Mouse (Mus musculus): ENCODE measurements around the gene Med27. TPM values are rescaled to one million over a fixed set of nuclear protein-coding genes. Genes with fewer than 3 reads are reported as not detected.

Med27 gene
- polyA plus RNA-seq, 1 experiment from 2014 or later = 75.2 TPM

DNA sequence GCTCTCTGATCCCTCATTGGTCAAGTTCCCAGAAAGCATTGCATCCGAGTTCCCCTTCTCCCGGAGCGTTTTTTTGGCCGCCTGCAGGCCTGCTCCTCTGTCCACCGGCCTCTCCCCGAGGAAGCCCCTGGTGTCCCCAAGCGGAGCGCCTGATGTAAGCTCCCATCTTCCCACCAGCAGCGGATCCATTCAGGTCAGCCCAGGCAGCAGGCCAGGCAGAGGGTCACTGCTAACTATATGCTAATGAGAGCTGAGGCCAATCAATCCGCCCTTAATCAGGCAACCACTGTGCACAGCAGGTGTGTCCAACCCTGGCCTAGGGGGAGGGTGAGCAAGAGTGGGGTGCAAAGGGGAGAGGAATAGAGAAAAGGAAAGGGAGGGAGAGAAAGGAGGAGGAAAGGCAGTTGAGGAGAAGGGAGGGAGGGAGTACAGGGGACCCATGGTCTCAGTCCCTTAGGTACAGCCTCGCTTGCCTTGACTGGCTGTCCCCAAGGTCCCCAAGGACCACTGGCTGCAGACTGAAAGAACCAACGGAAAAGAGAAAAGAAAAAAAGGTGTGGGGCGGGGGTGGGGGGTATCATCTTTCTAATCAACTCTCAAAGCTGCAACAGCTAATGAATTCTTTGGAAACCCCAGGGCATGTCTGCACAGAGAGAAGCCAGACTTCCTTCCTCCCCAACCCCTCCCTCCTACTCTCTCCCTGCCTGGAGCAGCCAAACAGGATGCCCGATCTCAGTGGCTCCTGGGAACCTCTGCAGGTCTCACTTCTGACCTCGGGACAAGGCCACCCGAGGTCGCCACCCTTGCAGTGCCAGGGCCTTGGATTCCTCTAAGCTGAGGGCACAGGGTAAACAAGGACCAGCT, 219.2 kb downstream of the Med27 start:
- no peaks in the 10 kb centered on the region for H3K9me3 ChIP-seq
- peak overlapping the region; percentile 14; the same call in 1 of the 2 replicates for H3K4me2 ChIP-seq (replicated peaks)
- no peaks in the 10 kb centered on the region for H3K36me3 ChIP-seq
- H3K9ac ChIP-seq = no peak overlapping the region
- no peaks in the 10 kb centered on the region; the same call in 1 of the 2 replicates for H3K27me3 ChIP-seq (replicated peaks)
- no peak overlapping the region for H3K4me3 ChIP-seq
- H3K4me1 ChIP-seq = peaks cover 20% of the 10 kb centered on the region
- 0 out of 2 replicates have a peak, but pooled peaks have one; percentile 33 for ATAC-seq (ENCODE audit: low FRiP score, low read depth)
- WGBS = 6% methylated on average over 17 of the region's 17 CpGs
- H3K27ac ChIP-seq = no peak overlapping the region

DNA sequence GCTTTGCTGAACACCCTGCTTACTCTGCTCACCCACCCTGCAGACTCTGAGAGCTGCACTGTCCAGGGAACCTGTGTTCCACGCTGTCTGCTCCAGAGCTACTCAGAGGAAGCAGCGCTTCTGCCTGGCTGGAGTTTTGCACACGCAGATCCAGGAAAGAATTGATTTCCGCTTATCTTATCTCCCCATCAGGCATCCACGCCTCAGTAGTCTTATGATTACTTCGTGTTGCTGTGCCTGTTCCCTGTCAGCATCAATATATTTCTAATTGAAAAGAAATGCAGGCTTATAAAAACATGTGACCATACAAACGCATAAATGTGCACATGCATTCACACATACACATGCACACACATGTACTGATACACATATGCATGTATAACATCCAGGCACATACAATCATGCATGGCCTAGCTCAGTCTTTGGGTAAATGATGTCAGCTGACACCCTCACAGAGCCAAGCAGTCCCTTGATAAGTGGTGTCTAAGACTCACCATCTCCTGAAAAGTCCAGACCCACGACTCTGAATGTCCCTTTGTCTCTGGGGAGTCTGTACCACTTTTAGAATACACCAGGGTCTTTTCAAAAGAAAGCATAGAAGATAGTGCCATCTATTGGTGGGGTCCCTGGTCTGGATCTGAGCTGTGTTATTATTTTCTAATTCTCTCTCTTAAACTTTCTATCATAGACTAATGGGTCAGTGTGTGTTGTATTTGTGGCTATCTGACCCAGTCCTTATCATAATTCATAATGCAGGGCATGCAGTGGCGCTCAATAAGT, 225.5 kb downstream of the Med27 start:
- H3K4me2 ChIP-seq (replicated peaks) = no peak overlapping the region
- H3K27me3 ChIP-seq (replicated peaks) = no peaks in the 10 kb centered on the region
- no peaks in the 10 kb centered on the region for H3K36me3 ChIP-seq
- 64% methylated on average over 9 of the region's 9 CpGs for WGBS
- no peak overlapping the region for H3K4me3 ChIP-seq
- H3K27ac ChIP-seq = no peak overlapping the region
- no peak for ATAC-seq (ENCODE audit: low FRiP score, low read depth)
- no peak overlapping the region for H3K9ac ChIP-seq
- peaks cover 28% of the 10 kb centered on the region for H3K4me1 ChIP-seq
- H3K9me3 ChIP-seq = no peaks in the 10 kb centered on the region

DNA sequence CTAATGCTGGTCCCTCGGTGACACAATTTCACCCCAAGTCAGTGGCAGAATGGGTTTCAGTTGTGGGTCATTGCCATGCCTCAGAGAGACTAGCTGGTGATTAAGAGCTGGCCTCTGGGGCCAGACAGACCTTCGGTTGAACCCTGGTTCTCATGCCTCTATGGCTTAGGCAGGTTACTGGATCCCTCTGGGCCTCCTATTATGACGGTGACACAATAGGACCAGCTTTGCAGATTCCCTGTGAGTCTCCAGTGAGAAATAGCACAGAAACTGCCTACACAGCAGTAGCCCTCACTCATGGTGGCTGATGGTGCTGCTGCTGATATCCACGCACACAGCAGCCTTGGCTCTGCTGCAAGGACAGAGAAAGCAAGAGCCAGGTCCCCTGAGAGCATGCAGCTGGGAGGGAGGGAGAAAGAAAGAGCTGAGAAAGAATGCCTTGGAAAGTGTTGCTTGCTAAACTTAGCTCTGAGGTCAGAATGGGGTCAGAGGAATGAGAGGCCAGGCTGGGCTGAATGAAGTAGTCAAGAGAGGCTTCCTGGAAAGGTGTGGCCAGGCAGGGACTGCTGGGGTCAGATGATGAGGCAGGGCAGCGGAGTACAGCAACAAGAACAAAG, 226.3 kb downstream of the Med27 start:
- no peaks in the 10 kb centered on the region for H3K9me3 ChIP-seq
- no peak for ATAC-seq (ENCODE audit: low FRiP score, low read depth)
- peaks cover 28% of the 10 kb centered on the region for H3K4me1 ChIP-seq
- no peaks in the 10 kb centered on the region for H3K36me3 ChIP-seq
- WGBS = 23% methylated on average over 5 of the region's 5 CpGs
- 0 out of 2 replicates have a peak overlapping the region, but pooled peaks have one; percentile 29 for H3K9ac ChIP-seq
- H3K27ac ChIP-seq = no peak overlapping the region
- no peaks in the 10 kb centered on the region for H3K27me3 ChIP-seq (replicated peaks)
- no peak overlapping the region for H3K4me3 ChIP-seq
- H3K4me2 ChIP-seq (replicated peaks) = no peak overlapping the region

DNA sequence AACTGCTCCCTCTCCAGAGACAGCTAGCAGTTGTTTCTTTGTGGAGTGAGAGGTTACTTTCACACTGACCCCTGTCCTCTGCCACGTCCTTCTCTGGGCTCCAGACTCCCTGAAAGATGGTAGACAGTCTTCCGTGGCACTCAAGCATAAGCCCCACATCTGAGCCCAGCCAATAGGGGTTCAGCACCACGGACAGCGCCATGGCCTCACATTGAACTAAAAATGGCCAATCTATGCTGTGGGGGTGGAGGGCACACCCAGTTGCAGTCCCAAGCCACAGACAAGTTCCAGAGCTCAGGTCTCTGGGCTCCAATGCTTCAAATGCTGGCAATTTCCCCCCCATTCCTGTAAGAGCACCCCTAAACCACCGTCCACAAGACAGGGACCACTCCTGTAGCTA, 227.0 kb downstream of the Med27 start:
- peaks cover 28% of the 10 kb centered on the region for H3K4me1 ChIP-seq
- no peaks in the 10 kb centered on the region for H3K9me3 ChIP-seq
- H3K4me2 ChIP-seq (replicated peaks) = no peak overlapping the region
- 12% methylated on average over 5 of the region's 5 CpGs for WGBS
- no peak for ATAC-seq (ENCODE audit: low FRiP score, low read depth)
- H3K9ac ChIP-seq = no peak overlapping the region
- H3K36me3 ChIP-seq = no peaks in the 10 kb centered on the region
- H3K27ac ChIP-seq = no peak overlapping the region
- no peaks in the 10 kb centered on the region for H3K27me3 ChIP-seq (replicated peaks)
- H3K4me3 ChIP-seq = no peak overlapping the region

DNA sequence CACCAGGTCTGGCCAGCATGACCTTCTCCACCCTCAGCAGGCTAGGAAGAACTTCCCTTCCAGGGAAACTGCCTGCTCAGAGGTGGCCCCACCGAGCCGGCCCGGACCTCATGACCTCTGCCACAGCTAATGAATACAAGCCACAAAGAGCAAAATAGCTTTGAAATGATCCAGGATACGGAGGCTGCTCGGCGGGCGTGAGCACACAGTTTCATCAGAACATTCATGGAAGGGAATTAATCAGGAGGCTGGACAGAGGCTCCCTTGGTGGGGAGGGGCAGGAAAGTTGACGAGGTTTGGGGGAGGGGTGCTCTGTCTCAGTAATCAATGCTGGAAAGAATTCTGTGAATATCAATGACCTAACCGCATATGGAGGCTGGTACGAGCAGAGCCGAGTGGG, 227.6 kb downstream of the Med27 start:
- H3K36me3 ChIP-seq = no peaks in the 10 kb centered on the region
- H3K4me2 ChIP-seq (replicated peaks) = peak overlapping the region; percentile 14; the same call in 1 of the 2 replicates
- WGBS = 13% methylated on average over 11 of the region's 11 CpGs
- H3K4me1 ChIP-seq = peaks cover 28% of the 10 kb centered on the region
- ATAC-seq (ENCODE audit: low FRiP score, low read depth) = no peak
- no peaks in the 10 kb centered on the region for H3K27me3 ChIP-seq (replicated peaks)
- H3K27ac ChIP-seq = no peak overlapping the region
- no peaks in the 10 kb centered on the region for H3K9me3 ChIP-seq
- no peak overlapping the region for H3K4me3 ChIP-seq
- no peak overlapping the region for H3K9ac ChIP-seq

Small RNA genes lying within 50 kb of the gene (microRNA-seq; reads per million reads assigned to microRNA genes)
- gene Mir133c = not detected

Other genes with a start within 250 kb of the Med27 start
- 15.7 and 19.1 TPM in 2 replicates for gene Setx, start 222.6 kb upstream of the Med27 start, polyA plus RNA-seq (2016; fragmentation: Nextera tagmentation; extraction: Ambion mirVana)
- gene Ntng2, start 93.8 kb upstream of the Med27 start, polyA plus RNA-seq (2016; fragmentation: Nextera tagmentation; extraction: Ambion mirVana) = 2.0 and 2.4 TPM in 2 replicates

All from neural tube, embryonic 12.5 days (tissue).